Mouse (Mus musculus) hindbrain, embryonic 15.5 days (tissue): Measurements from ENCODE around the gene Ugt1a9. TPM values are rescaled to one million over a fixed set of nuclear protein-coding genes. Genes with fewer than 3 reads are reported as not detected.
A peak's percentile ranks its signal among the peaks of the same experiment; 100 is the strongest.
"Not testable (repeated sequence)": the region's sequence is repeated elsewhere in the genome, so short reads cannot be mapped to it uniquely, and the experiment has no call there.

Experiments
- ATAC-seq: fragments of 200-750 bp; cut with Nextera tagmentation; 2 replicates; pipeline ENCODE4 v1.8.0; 2017; ENCODE audit warnings: low read depth, moderate number of reproducible peaks, moderate TSS enrichment; ENCODE audit not compliant: low FRiP score
- H3K27ac ChIP-seq: fragments of 300-500 bp; sonication (generic); replicated peaks from 2 replicates; pipeline ENCODE4 v1.5.1; 2015; ENCODE audit warnings: mild to moderate bottlenecking, inconsistent platforms
- H3K27me3 ChIP-seq: fragments of 300-500 bp; sonication (generic); 2 replicates; pipeline ENCODE4 v1.6.1; 2015; ENCODE audit warnings: control low read depth, inconsistent platforms
- H3K36me3 ChIP-seq: fragments of 300-500 bp; sonication (generic); 2 replicates; pipeline ENCODE4 v1.6.1; 2015; ENCODE audit warnings: control low read depth, inconsistent platforms
- H3K4me1 ChIP-seq: fragments of 300-500 bp; sonication (generic); replicated peaks from 2 replicates; pipeline ENCODE4 v1.6.1; 2015; ENCODE audit warnings: control low read depth, inconsistent platforms
- H3K4me2 ChIP-seq: fragments of 300-500 bp; sonication (generic); 2 replicates; pipeline ENCODE4 v1.6.1; 2015; ENCODE audit warnings: moderate library complexity, mild to moderate bottlenecking, inconsistent platforms
- H3K4me3 ChIP-seq: fragments of 300-500 bp; sonication (generic); 2 replicates; pipeline ENCODE4 v1.5.1; 2015; ENCODE audit warnings: mild to moderate bottlenecking, inconsistent platforms
- H3K9ac ChIP-seq: fragments of 300-500 bp; sonication (generic); 2 replicates; pipeline ENCODE4 v1.6.1; 2015; ENCODE audit warnings: inconsistent platforms
- H3K9me3 ChIP-seq: fragments of 300-500 bp; sonication (generic); 2 replicates; pipeline ENCODE4 v1.6.1; 2016; ENCODE audit warnings: control low read depth, inconsistent platforms
- WGBS: fragments of 180-500 bp; shearing (Covaris S2); methylation state at CpG from one replicate; pipeline ENCODE4 v1.1.7; 2015; 5-methylcytosine and 5-hydroxymethylcytosine counted together
- polyA plus RNA-seq: library from polyadenylated mRNA; unstranded; fragments of >200 nt; fragmentation: Nextera tagmentation; extraction: Ambion mirVana; gene quantifications from 2 replicates; pipeline ENCODE4 v1.2.1, GENCODE M21; 2015

The Ugt1a9 gene
- polyA plus RNA-seq, 1 experiment from 2014 or later, result not detected

GRCm38 (mm10) chr1:88120550-88120949, 50.0 kb downstream of the Ugt1a9 start:
- not testable (repeated sequence) for H3K27ac ChIP-seq, H3K27me3 ChIP-seq, H3K9ac ChIP-seq, ATAC-seq, H3K4me2 ChIP-seq, H3K36me3 ChIP-seq, H3K4me1 ChIP-seq, H3K4me3 ChIP-seq, H3K9me3 ChIP-seq
- WGBS, result 17% methylated on average over 4 of the region's 4 CpGs

GRCm38 (mm10) chr1:88121521-88121920, 50.9 kb downstream of the Ugt1a9 start:
- WGBS, result no CpG with 5 or more reads among the region's 1 CpGs
- H3K9ac ChIP-seq, H3K4me3 ChIP-seq, H3K27ac ChIP-seq, H3K9me3 ChIP-seq, H3K4me2 ChIP-seq, H3K36me3 ChIP-seq, H3K4me1 ChIP-seq, H3K27me3 ChIP-seq, ATAC-seq: not testable (repeated sequence)

GRCm38 (mm10) chr1:88125827-88126360, 55.3 kb downstream of the Ugt1a9 start:
- not testable (repeated sequence) for H3K4me1 ChIP-seq, H3K27ac ChIP-seq, H3K4me2 ChIP-seq, H3K27me3 ChIP-seq, H3K36me3 ChIP-seq, H3K4me3 ChIP-seq, H3K9ac ChIP-seq, ATAC-seq, H3K9me3 ChIP-seq
- 80% methylated on average over 4 of the region's 4 CpGs for WGBS

- WGBS, result 98% methylated on average over 2 of the region's 2 CpGs
Observed at GRCm38 (mm10) chr1:88129091-88129490, 58.5 kb downstream of the Ugt1a9 start.

GRCm38 (mm10) chr1:88130223-88130622, 59.6 kb downstream of the Ugt1a9 start:
- H3K9ac ChIP-seq, H3K27ac ChIP-seq, H3K4me2 ChIP-seq, H3K9me3 ChIP-seq, H3K4me3 ChIP-seq, H3K36me3 ChIP-seq, H3K4me1 ChIP-seq, ATAC-seq, H3K27me3 ChIP-seq: not testable (repeated sequence)
- 96% methylated on average over 1 of the region's 1 CpGs for WGBS

More at GRCm38 (mm10) chr1:88129091-88129490, 58.5 kb downstream of the Ugt1a9 start:
- not testable (repeated sequence) for H3K4me2 ChIP-seq, H3K27ac ChIP-seq, H3K27me3 ChIP-seq, H3K9me3 ChIP-seq, H3K4me3 ChIP-seq, H3K9ac ChIP-seq, H3K4me1 ChIP-seq, H3K36me3 ChIP-seq, ATAC-seq

GRCm38 (mm10) chr1:88133908-88134456, 63.4 kb downstream of the Ugt1a9 start:
- peak; percentile 23; the same call in 1 of the 2 replicates for ATAC-seq
- H3K27ac ChIP-seq, result peak overlapping the region; percentile 57

GRCm38 (mm10) chr1:88134457-88135011, 63.9 kb downstream of the Ugt1a9 start, which contains the start of gene Ugt1a6a:
TSS of gene Ugt1a6a (plus strand) at chr1:88134809.
- H3K27ac ChIP-seq, result peak within 1 kb of the TSS; percentile 57
- H3K36me3 ChIP-seq, H3K27me3 ChIP-seq, H3K4me3 ChIP-seq, H3K4me1 ChIP-seq, H3K9ac ChIP-seq, H3K4me2 ChIP-seq, H3K9me3 ChIP-seq: not testable (repeated sequence)
- ATAC-seq, result peak; percentile 81
- 46% methylated on average over 5 of the region's 5 CpGs for WGBS

More at GRCm38 (mm10) chr1:88133908-88134456, 63.4 kb downstream of the Ugt1a9 start:
- H3K4me3 ChIP-seq, result no peak overlapping the region
- H3K27me3 ChIP-seq, result no peaks in the 10 kb centered on the region
- no peaks in the 10 kb centered on the region for H3K36me3 ChIP-seq
- H3K9ac ChIP-seq, result no peak overlapping the region
- H3K9me3 ChIP-seq, result no peaks in the 10 kb centered on the region
- H3K4me2 ChIP-seq, result no peak overlapping the region
- H3K4me1 ChIP-seq, result peaks cover 4% of the 10 kb centered on the region; the same call in 1 of the 2 replicates
- WGBS, result 59% methylated on average over 3 of the region's 3 CpGs

- 93% methylated on average over 6 of the region's 6 CpGs for WGBS
- H3K27me3 ChIP-seq, H3K4me1 ChIP-seq, H3K4me2 ChIP-seq, H3K27ac ChIP-seq, H3K9ac ChIP-seq, H3K36me3 ChIP-seq, H3K9me3 ChIP-seq, ATAC-seq, H3K4me3 ChIP-seq: not testable (repeated sequence)
Observed at GRCm38 (mm10) chr1:88135229-88135904, 64.8 kb downstream of the Ugt1a9 start.

- Histone ChIP-seq H3K27ac (no peak overlapping the region), H3K27me3 (no peaks in the 10 kb centered on the region), H3K4me3 (no peak overlapping the region), H3K36me3 (no peaks in the 10 kb centered on the region), H3K9ac (no peak overlapping the region), H3K4me2 (no peak overlapping the region), H3K9me3 (no peaks in the 10 kb centered on the region), H3K4me1 (peaks cover 4% of the 10 kb centered on the region; the same call in 1 of the 2 replicates)
- 60% methylated on average over 2 of the region's 2 CpGs for WGBS
- ATAC-seq, result no peak
Observed at GRCm38 (mm10) chr1:88136646-88137045, 66.0 kb downstream of the Ugt1a9 start.

GRCm38 (mm10) chr1:88137264-88137663, 66.7 kb downstream of the Ugt1a9 start:
- H3K4me3 ChIP-seq, result no peak overlapping the region
- no peak for ATAC-seq
- H3K4me1 ChIP-seq, result peaks cover 4% of the 10 kb centered on the region; the same call in 1 of the 2 replicates
- 94% methylated on average over 3 of the region's 3 CpGs for WGBS
- H3K4me2 ChIP-seq, result no peak overlapping the region
- H3K9me3 ChIP-seq, result no peaks in the 10 kb centered on the region
- H3K27ac ChIP-seq, result no peak overlapping the region
- no peak overlapping the region for H3K9ac ChIP-seq
- H3K27me3 ChIP-seq, result no peaks in the 10 kb centered on the region
- H3K36me3 ChIP-seq, result no peaks in the 10 kb centered on the region

- Histone ChIP-seq H3K27me3 (no peaks in the 10 kb centered on the region), H3K4me3 (no peak overlapping the region), H3K27ac (no peak overlapping the region), H3K4me1 (peaks cover 4% of the 10 kb centered on the region; the same call in 1 of the 2 replicates), H3K9ac (no peak overlapping the region), H3K36me3 (no peaks in the 10 kb centered on the region), H3K4me2 (no peak overlapping the region), H3K9me3 (no peaks in the 10 kb centered on the region)
- WGBS, result 91% methylated on average over 1 of the region's 1 CpGs
- no peak for ATAC-seq
Observed at GRCm38 (mm10) chr1:88138145-88138544, 67.5 kb downstream of the Ugt1a9 start.

GRCm38 (mm10) chr1:88140492-88140891, 69.9 kb downstream of the Ugt1a9 start:
- not testable (repeated sequence) for H3K4me1 ChIP-seq, H3K9ac ChIP-seq, H3K36me3 ChIP-seq, H3K4me2 ChIP-seq, H3K4me3 ChIP-seq, H3K27me3 ChIP-seq, H3K27ac ChIP-seq, H3K9me3 ChIP-seq, ATAC-seq
- 40% methylated on average over 1 of the region's 1 CpGs for WGBS
